Mouse (Mus musculus) hindbrain, embryonic 16.5 days (tissue): ENCODE measurements at regions not wholly inside any gene's neighbourhood (a gene's known extent, or its start where the extent isn't known, plus 50 kb on each side); places are given as distances from the start of the nearest gene placed in this dataset.
A peak's percentile ranks its signal among the peaks of the same experiment; 100 is the strongest.

ENCODE experiments used
- ATAC-seq: fragments of 200-750 bp; cut with Nextera tagmentation; 2 replicates; pipeline ENCODE4 v1.8.0; 2017; ENCODE audit warnings: moderate TSS enrichment, moderate library complexity
- H3K27ac ChIP-seq: fragments of 300-500 bp; sonication (generic); 2 replicates; pipeline ENCODE4 v1.5.1; 2014; ENCODE audit warnings: low read depth, mild to moderate bottlenecking, control low read depth, low read length, moderate library complexity
- H3K27me3 ChIP-seq: fragments of 300-500 bp; sonication (generic); replicated peaks from 2 replicates; pipeline ENCODE4 v1.6.1; 2014; ENCODE audit warnings: low read length; ENCODE audit not compliant: control insufficient read depth, insufficient read depth
- H3K36me3 ChIP-seq: fragments of 300-500 bp; sonication (generic); 2 replicates; pipeline ENCODE4 v1.6.1; 2014; ENCODE audit warnings: mild to moderate bottlenecking, low read length, moderate library complexity, mixed read lengths; ENCODE audit not compliant: control insufficient read depth, insufficient read depth
- H3K4me1 ChIP-seq: fragments of 300-500 bp; sonication (generic); 2 replicates; pipeline ENCODE4 v1.6.1; 2014; ENCODE audit warnings: low read depth, low read length; ENCODE audit not compliant: control insufficient read depth, insufficient read depth
- H3K4me2 ChIP-seq: fragments of 300-500 bp; sonication (generic); 2 replicates; pipeline ENCODE4 v1.6.1; 2014; ENCODE audit warnings: mild to moderate bottlenecking, low read length, control low read depth, moderate library complexity
- H3K4me3 ChIP-seq: fragments of 300-500 bp; sonication (generic); 2 replicates; pipeline ENCODE4 v1.5.1; 2014; ENCODE audit warnings: mild to moderate bottlenecking, low read length, control low read depth, moderate library complexity
- H3K9ac ChIP-seq: fragments of 300-500 bp; sonication (generic); 2 replicates; pipeline ENCODE4 v1.6.1; 2014; ENCODE audit warnings: low read depth, mild to moderate bottlenecking, control low read depth, low read length, moderate library complexity
- H3K9me3 ChIP-seq: fragments of 300-500 bp; sonication (generic); 2 replicates; pipeline ENCODE4 v1.6.1; 2014; ENCODE audit warnings: mild to moderate bottlenecking, low read length, moderate library complexity; ENCODE audit not compliant: control insufficient read depth
- WGBS: fragments of 180-500 bp; shearing (Covaris S2); extraction: QIAGEN DNeasy Blood & Tissue Kit; methylation state at CpG from one replicate; pipeline ENCODE4 v1.1.7; 2014; 5-methylcytosine and 5-hydroxymethylcytosine counted together

DNA sequence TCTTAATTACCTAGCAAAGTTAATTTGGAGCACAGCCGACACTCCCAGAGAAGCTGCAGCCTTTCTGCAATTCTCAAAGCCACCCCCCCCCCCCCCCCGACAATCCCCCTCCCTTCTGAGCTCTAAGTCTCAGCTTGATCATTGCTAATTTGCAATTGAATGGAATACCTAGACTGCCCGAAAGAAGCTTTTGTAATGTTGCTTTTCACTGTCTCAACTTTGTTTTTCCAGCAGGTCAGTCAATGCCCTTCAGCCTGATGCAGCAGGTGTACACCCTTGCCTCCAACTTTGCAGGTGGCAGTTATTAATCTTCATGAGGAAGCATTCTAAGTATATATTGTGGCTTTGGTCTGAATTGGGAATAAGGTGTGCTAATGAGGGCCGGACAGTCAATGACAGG is 1006.6 kb upstream of the Gm8797 start:
- Histone ChIP-seq H3K36me3 (no peaks in the 10 kb centered on the region), H3K27ac (no peak overlapping the region), H3K9ac (no peak overlapping the region), H3K27me3 (no peaks in the 10 kb centered on the region), H3K4me1 (no peaks in the 10 kb centered on the region), H3K4me2 (no peak overlapping the region), H3K9me3 (peaks cover 6% of the 10 kb centered on the region; the same call in 1 of the 2 replicates), H3K4me3 (no peak overlapping the region)
- WGBS: 60% methylated on average over 4 of the region's 4 CpGs
- no peak for ATAC-seq

DNA sequence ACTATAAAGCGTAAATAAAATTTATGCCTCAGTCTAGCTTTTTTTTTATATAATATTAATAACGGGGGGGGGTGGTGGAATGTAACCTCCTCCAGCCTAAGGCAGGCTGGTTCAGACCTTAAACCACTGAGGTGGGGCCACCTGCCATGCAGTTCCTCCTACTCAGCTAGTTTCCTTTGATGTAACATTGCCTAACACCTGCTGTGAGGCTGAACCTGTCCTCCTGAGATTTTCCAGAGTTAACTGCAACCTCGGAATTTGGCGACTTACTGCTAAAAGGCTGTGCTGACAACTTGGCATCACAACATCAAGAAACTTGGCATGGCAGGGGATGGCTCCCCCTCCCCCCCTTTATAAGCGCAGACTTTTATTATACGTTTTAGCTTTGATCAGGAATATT is 1006.0 kb upstream of the Gm8797 start:
- ATAC-seq: no peak

DNA sequence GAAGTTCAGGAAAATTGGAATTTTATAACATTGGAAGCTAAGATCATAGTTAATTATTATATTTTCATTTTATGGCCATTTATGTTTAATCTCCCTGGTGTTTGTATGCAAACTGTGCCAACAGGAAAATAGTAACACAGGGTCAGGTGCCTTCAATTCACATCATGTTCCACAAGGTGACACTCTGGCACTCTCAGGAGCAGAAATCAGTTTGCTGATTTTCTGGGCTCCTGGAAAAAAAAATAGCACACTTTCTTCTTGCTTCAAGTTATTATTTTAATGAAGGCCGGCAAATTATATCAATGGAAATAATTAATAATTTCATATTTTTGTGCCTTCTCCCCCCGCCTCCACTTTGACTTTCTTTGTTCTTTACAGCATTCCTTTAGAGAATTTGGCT is 994.5 kb upstream of the Gm8797 start:
- Histone ChIP-seq H3K9ac (no peak overlapping the region), H3K4me1 (no peaks in the 10 kb centered on the region), H3K4me2 (no peak overlapping the region), H3K4me3 (no peak overlapping the region), H3K36me3 (no peaks in the 10 kb centered on the region), H3K27ac (no peak overlapping the region), H3K9me3 (no peaks in the 10 kb centered on the region), H3K27me3 (no peaks in the 10 kb centered on the region)
- no peak for ATAC-seq
- WGBS: 95% methylated on average over 2 of the region's 2 CpGs

More for the DNA sequence above, 1006.0 kb upstream of the Gm8797 start:
- H3K36me3 ChIP-seq: no peaks in the 10 kb centered on the region
- H3K27ac ChIP-seq: no peak overlapping the region
- no peaks in the 10 kb centered on the region for H3K27me3 ChIP-seq
- no peak overlapping the region for H3K4me2 ChIP-seq
- peaks cover 6% of the 10 kb centered on the region; the same call in 1 of the 2 replicates for H3K9me3 ChIP-seq
- WGBS: 87% methylated on average over 6 of the region's 6 CpGs
- no peaks in the 10 kb centered on the region for H3K4me1 ChIP-seq
- no peak overlapping the region for H3K9ac ChIP-seq
- no peak overlapping the region for H3K4me3 ChIP-seq

DNA sequence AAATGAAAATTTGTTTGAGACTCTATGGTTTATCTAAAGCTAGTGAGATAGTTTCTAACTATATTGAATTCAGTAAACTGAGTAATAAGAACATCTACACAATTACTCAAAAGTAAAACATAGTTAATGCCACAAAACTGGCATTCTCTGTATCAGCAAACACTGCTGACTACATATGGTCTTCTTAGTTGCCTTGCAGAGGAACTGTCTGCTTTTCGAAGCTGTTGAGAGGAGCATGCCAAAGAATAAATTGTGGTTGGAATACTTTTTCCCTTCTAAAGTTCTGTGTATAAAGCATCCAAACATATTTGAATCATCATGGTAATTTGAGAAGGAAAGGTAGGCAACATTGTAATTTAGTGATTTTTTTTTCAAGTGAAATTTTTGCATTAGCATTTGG is 993.5 kb upstream of the Gm8797 start:
- Histone ChIP-seq H3K9ac (no peak overlapping the region), H3K36me3 (no peaks in the 10 kb centered on the region)

DNA sequence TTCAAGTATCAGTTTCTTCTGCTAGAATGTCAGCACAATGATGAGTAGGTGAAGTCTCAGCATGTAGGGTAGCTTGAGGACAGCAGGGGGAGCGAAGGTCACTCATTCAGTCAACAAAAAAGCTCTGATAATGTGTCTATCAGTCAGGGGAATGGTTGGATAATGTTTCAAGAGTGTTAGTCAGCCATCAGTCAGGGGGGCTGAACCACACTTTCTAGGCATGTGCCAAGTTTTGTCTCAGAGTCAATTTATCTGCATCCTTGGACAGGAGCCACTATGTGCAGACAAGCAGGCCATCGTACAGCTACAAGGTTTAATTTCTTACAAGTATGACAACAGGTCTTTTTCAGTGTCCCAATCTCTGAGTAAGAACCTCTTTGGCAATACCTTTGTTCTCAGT is 987.5 kb upstream of the Gm8797 start:
- Histone ChIP-seq H3K27me3 (no peaks in the 10 kb centered on the region), H3K9me3 (no peaks in the 10 kb centered on the region), H3K9ac (no peak overlapping the region), H3K4me1 (no peaks in the 10 kb centered on the region), H3K4me2 (no peak overlapping the region), H3K4me3 (no peak overlapping the region), H3K36me3 (no peaks in the 10 kb centered on the region), H3K27ac (no peak overlapping the region)
- ATAC-seq: no peak
- 78% methylated on average over 2 of the region's 2 CpGs for WGBS

More for the DNA sequence above, 993.5 kb upstream of the Gm8797 start:
- no peaks in the 10 kb centered on the region for H3K4me1 ChIP-seq
- ATAC-seq: no peak
- no peaks in the 10 kb centered on the region for H3K27me3 ChIP-seq
- H3K4me2 ChIP-seq: no peak overlapping the region
- H3K27ac ChIP-seq: no peak overlapping the region
- WGBS: 90% methylated on average over 1 of the region's 1 CpGs
- H3K9me3 ChIP-seq: no peaks in the 10 kb centered on the region
- no peak overlapping the region for H3K4me3 ChIP-seq

DNA sequence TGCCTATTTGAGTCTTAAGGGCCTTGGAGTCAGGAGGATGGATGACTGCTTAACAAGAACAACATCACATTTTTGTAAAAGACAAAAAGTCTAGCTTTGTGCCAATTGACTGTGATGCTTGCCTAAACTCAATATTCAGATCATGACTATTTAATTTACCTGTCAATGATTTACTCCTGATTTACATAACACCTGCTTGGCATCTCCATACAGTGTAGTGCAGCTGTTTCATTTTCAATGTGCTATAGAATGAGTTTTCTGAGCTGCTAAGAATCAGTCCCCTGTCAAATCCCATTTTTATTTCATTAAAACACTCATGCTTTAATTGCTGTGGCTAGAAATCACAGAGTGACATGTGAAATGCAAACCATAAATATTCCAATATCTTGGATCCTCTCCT is 974.0 kb upstream of the Gm8797 start:
- Histone ChIP-seq H3K27me3 (no peaks in the 10 kb centered on the region), H3K4me3 (no peak overlapping the region), H3K4me2 (no peak overlapping the region), H3K9ac (no peak overlapping the region), H3K4me1 (no peaks in the 10 kb centered on the region), H3K27ac (no peak overlapping the region), H3K9me3 (no peaks in the 10 kb centered on the region), H3K36me3 (no peaks in the 10 kb centered on the region)
- no peak for ATAC-seq

DNA sequence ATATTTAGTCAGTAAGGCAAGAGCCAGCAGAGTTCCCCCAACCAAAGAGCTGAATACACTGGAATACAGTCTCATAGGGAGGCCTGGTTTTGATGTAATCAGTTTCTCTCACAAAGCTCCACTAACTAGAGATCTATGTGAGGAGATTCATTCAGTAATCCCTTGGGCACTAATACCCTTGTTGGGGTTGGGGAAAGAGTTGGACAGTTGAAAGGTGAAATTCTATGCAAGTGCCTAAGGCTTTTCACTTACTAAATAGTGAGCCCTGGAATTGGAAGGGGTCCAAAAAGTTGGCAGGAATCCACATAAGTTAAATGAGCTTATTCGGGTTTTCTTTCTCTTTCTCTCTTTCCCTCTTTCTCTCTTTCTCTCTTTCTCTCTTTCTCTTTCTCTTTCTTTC is 965.4 kb upstream of the Gm8797 start:
- no peaks in the 10 kb centered on the region for H3K27me3 ChIP-seq
- H3K9me3 ChIP-seq: no peaks in the 10 kb centered on the region
- no peaks in the 10 kb centered on the region for H3K36me3 ChIP-seq
- WGBS: 57% methylated on average over 1 of the region's 1 CpGs
- no peak overlapping the region for H3K4me2 ChIP-seq
- H3K27ac ChIP-seq: no peak overlapping the region
- H3K9ac ChIP-seq: no peak overlapping the region
- H3K4me1 ChIP-seq: no peaks in the 10 kb centered on the region
- H3K4me3 ChIP-seq: no peak overlapping the region
- no peak for ATAC-seq

DNA sequence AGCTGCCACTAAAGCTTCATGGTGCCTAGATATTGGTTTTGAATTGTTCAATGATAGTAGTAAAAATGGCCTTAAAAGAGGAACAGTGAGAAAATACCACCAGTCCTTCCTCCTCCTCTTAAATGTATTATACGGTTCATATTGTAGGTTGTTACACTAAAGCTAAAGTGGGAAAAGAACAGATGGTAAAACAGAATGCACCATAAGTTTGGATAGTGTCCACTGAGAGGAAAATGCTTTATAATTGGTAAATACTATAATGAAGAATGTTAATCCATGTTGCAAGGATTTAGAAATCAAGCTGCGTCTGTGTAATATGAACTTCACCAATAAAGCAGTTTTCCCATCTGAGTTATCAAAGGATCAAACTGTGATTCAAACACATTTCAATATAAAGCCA is 957.5 kb upstream of the Gm8797 start:
- no peak overlapping the region for H3K9ac ChIP-seq
- H3K4me2 ChIP-seq: no peak overlapping the region
- WGBS: 77% methylated on average over 2 of the region's 2 CpGs
- ATAC-seq: no peak
- no peak overlapping the region for H3K27ac ChIP-seq
- no peaks in the 10 kb centered on the region for H3K9me3 ChIP-seq
- no peak overlapping the region for H3K4me3 ChIP-seq
- peaks cover 7% of the 10 kb centered on the region for H3K4me1 ChIP-seq
- H3K36me3 ChIP-seq: no peaks in the 10 kb centered on the region
- H3K27me3 ChIP-seq: no peaks in the 10 kb centered on the region

DNA sequence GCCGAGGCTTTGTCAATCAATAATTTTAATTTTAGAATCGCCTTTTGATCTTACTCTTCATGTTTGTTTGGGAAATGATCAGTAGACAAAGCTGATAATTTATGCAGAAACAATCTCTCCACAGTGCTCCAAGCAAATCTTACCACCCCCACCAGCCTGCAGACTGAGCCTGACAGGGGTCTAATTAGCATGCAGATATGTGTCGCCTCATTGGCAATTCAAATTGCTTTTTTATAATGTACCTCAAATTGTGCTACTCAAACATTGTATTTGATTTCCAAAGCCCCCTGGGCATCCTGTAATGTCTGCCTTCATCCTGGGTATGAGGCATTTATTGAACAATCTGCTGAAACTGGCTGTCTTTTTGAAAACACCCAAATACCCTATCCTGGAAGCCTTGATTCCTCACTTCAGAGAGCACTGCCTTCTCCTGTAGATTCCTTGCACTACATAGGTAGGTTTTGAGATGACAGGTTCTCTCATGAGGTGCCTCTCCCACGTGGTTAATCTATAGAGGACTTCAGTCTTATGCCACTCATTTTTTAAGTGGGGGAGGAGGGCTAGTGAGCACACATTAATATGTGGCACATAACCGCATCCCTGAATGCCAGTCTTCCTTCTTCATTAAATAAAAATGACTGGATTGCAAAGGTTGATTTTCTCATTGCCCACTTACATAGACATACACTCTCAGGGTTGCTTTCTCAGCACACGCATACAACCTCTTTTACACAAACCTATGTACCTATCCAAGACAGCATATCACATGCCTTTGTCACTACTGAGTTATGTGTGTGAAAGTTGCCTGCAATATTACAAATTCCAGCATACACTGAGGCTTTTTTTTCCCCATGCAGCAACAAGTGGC is 954.3 kb upstream of the Gm8797 start:
- ATAC-seq: peak; percentile 66
- no peaks in the 10 kb centered on the region for H3K36me3 ChIP-seq
- H3K4me3 ChIP-seq: peak overlapping the region; percentile 40
- H3K9ac ChIP-seq: peak overlapping the region; percentile 9; the same call in 1 of the 2 replicates
- peaks cover 7% of the 10 kb centered on the region for H3K4me1 ChIP-seq
- H3K4me2 ChIP-seq: peak overlapping the region; percentile 61
- no peaks in the 10 kb centered on the region for H3K9me3 ChIP-seq
- WGBS: 14% methylated on average over 6 of the region's 6 CpGs
- H3K27me3 ChIP-seq: no peaks in the 10 kb centered on the region
- peak overlapping the region; percentile 67; the same call in 1 of the 2 replicates for H3K27ac ChIP-seq
